Mouse (Mus musculus): ENCODE results near the gene Thoc2. TPM values are rescaled to one million over a fixed set of nuclear protein-coding genes. Genes with fewer than 3 reads are reported as not detected.
"Not testable (repeated sequence)": the region's sequence is repeated elsewhere in the genome, so short reads cannot be mapped to it uniquely, and the experiment has no call there.

Thoc2 gene
- polyA plus RNA-seq (2015; fragmentation: Nextera tagmentation; extraction: Ambion mirVana): 99.1 and 99.4 TPM in 2 replicates

DNA sequence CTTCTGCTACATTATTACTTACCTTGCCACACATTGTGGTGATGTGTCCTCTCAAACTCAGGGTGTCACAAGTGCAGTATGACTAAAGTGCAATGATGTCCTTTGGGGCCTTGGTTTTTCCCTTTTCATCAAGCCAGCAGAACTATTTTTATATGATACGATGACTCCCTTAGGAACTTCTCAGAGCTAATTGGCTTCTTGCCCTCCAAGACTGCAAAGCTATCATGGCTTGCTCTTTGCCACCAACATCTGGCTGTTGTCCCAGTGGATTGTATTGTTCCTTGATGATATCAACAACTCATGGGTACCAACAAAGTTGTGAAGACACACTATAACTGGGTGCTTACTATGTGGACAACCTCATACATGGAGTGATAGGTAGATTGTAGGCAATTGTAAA, at the start of gene Thoc2:
Gene Thoc2 (minus strand): TSS at position 101 of the 400 bp plus-strand sequence.
- no peak within 1 kb of the TSS for H3K4me3 ChIP-seq
- H3K27ac ChIP-seq: no peak within 1 kb of the TSS
- H3K9me3 ChIP-seq (replicated peaks): no peaks in the 10 kb centered on the region
- WGBS: 88% methylated on average over 1 of the region's 1 CpGs
- H3K4me2 ChIP-seq: no peak within 1 kb of the TSS
- no peak within 1 kb of the TSS for H3K9ac ChIP-seq
- ATAC-seq: no peak
- no peaks in the 10 kb centered on the region for H3K36me3 ChIP-seq (ENCODE audit: poor library complexity, severe bottlenecking)
- no peaks in the 10 kb centered on the region for H3K4me1 ChIP-seq
- no peaks in the 10 kb centered on the region for H3K27me3 ChIP-seq

DNA sequence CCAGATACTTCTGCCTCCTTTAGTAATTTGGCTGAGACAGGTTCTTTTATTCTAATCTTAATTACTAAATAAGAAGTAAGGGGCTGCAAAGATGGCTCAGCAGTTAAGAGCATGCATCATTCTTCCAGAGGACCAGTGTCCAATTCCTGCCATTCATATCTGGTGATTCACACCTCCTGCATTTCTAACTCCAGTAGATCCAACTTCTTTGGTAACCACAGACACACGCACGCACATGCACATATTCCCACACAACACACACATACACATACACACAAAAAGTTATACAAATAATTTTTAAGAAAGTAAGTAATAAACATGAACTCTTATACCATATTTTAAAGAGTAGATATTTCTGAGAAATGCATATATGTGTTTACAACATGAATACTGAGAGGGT, 49.6 kb upstream of the Thoc2 start:
- H3K4me3 ChIP-seq: no peak overlapping the region
- H3K36me3 ChIP-seq (ENCODE audit: poor library complexity, severe bottlenecking): no peaks in the 10 kb centered on the region
- no peak overlapping the region for H3K4me2 ChIP-seq
- no peak overlapping the region for H3K9ac ChIP-seq
- no peak for ATAC-seq
- H3K27ac ChIP-seq: no peak overlapping the region
- H3K4me1 ChIP-seq: no peaks in the 10 kb centered on the region
- no peaks in the 10 kb centered on the region for H3K27me3 ChIP-seq
- 92% methylated on average over 2 of the region's 2 CpGs for WGBS
- no peaks in the 10 kb centered on the region for H3K9me3 ChIP-seq (replicated peaks)

DNA sequence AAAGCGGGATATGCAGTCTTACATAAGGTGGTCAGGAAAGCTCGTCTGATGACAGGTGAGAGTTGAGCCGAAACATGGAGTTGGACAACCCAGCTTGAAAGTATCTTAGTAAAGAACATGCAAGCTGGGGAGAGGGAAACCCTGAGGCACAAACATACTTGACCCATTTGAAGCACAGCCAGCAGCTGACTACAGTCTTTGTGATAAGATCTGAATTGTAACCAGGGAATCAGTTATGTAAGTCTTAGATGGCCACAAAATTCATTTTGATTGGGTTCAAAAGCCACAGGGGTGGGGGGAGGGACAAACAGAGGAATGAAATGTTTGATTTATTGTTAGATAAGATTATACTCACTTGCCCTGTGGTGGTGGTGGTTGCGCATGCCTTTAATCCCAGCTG, 48.9 kb upstream of the Thoc2 start:
- Histone ChIP-seq H3K9ac (no peak overlapping the region), H3K27me3 (no peaks in the 10 kb centered on the region), H3K4me3 (no peak overlapping the region), H3K27ac (no peak overlapping the region), H3K4me2 (no peak overlapping the region), H3K36me3 (ENCODE audit: poor library complexity, severe bottlenecking) (no peaks in the 10 kb centered on the region), H3K4me1 (no peaks in the 10 kb centered on the region), H3K9me3 (replicated peaks) (no peaks in the 10 kb centered on the region)
- no peak for ATAC-seq
- 91% methylated on average over 4 of the region's 4 CpGs for WGBS

DNA sequence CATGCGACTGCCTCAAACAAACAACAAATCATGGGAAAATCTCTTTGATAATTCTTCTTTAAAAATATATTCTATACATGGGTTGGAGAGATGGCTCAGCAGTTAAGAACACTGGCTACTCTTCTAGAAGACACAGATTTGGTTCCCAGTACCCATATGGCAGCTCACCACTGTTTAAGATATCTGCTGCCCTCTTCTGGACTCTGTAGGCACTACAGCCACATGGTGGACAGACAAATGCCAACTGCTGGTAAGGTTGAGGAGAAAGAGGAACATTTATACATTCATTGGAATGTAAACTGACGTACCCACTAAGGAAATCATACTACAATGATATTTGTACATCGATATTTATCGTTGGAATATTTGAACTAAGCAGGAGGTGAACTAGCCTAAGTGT, 36.7 kb upstream of the Thoc2 start:
- H3K9me3 ChIP-seq (replicated peaks): no peaks in the 10 kb centered on the region
- WGBS: 65% methylated on average over 4 of the region's 4 CpGs
- no peaks in the 10 kb centered on the region for H3K27me3 ChIP-seq
- no peak overlapping the region for H3K4me2 ChIP-seq
- H3K4me3 ChIP-seq: no peak overlapping the region
- ATAC-seq: no peak
- H3K36me3 ChIP-seq (ENCODE audit: poor library complexity, severe bottlenecking): no peaks in the 10 kb centered on the region
- H3K9ac ChIP-seq: no peak overlapping the region
- no peaks in the 10 kb centered on the region for H3K4me1 ChIP-seq
- H3K27ac ChIP-seq: no peak overlapping the region

DNA sequence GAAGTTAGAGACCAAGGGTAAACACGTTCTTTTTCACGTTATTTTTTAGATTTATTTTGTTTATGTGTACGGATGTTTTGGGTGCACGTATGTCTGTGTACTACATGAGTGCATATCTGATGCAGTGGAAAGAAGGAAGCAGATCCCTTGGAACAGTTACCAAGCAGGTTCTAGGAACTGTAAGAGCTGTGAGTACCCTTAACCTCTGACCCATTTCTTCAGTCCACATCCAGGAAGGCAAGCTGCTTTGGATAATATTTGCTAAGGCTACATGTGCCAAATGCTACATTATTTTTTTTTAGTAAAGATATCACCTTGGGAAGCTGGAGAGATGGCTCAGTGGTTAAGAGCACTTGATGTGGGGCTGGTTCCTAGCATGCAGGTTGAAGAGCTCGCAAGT, 21.4 kb upstream of the Thoc2 start:
- WGBS: 88% methylated on average over 5 of the region's 5 CpGs

DNA sequence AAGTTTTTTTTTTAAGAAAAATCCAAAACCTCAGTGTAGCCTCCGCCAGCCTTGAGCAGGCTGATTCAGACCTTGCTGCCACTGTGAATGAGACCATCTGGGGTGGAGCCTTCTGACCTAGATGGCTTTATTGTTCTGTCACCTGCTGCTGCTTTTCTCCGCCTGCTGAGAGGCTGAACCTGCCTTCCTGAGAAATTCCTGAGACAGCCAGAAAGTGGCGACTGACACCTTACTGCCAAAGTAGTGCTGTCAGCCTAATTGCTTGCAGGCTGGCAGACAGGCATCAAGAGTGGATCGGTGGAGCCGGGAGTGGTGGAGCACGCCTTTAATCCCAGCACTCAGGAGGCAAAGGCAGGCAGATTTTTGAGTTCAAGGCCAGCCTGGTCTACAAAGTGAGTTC, 11.3 kb upstream of the Thoc2 start:
- not testable (repeated sequence) for H3K4me3 ChIP-seq; H3K27ac ChIP-seq; H3K27me3 ChIP-seq; H3K9me3 ChIP-seq (replicated peaks); H3K4me2 ChIP-seq; H3K4me1 ChIP-seq; H3K9ac ChIP-seq; ATAC-seq; H3K36me3 ChIP-seq (ENCODE audit: poor library complexity, severe bottlenecking)
- 59% methylated on average over 6 of the region's 6 CpGs for WGBS

More for the DNA sequence above, 21.4 kb upstream of the Thoc2 start:
- Histone ChIP-seq H3K9me3 (replicated peaks) (no peaks in the 10 kb centered on the region), H3K4me3 (no peak overlapping the region), H3K27me3 (no peaks in the 10 kb centered on the region), H3K4me2 (no peak overlapping the region), H3K9ac (no peak overlapping the region), H3K27ac (no peak overlapping the region), H3K36me3 (ENCODE audit: poor library complexity, severe bottlenecking) (no peaks in the 10 kb centered on the region), H3K4me1 (no peaks in the 10 kb centered on the region)
- ATAC-seq: no peak

DNA sequence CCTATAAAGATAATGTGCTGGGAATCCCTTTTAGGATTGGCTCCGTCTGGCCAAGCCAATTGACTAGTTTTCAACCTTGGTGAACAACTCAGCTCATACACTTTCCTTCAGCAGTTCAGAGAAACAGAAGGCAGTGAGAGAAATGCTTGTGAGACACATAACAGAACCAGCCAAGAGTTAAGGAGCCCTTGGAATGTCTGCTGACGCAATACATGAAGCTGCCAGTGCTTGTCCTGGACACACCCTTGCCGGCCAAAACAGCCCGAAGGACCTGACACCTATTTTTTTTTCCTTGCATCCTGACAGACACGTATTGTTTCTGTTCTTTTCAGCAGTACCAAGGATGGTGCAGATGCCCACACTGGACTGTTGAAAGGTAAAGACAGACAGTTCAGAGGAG, 4.2 kb upstream of the Thoc2 start:
- no peak overlapping the region for H3K27ac ChIP-seq
- no peak overlapping the region for H3K9ac ChIP-seq
- no peaks in the 10 kb centered on the region for H3K9me3 ChIP-seq (replicated peaks)
- no peaks in the 10 kb centered on the region for H3K27me3 ChIP-seq
- no peak for ATAC-seq
- H3K36me3 ChIP-seq (ENCODE audit: poor library complexity, severe bottlenecking): no peaks in the 10 kb centered on the region
- H3K4me1 ChIP-seq: no peaks in the 10 kb centered on the region
- no peak overlapping the region for H3K4me2 ChIP-seq
- H3K4me3 ChIP-seq: no peak overlapping the region
- WGBS: 86% methylated on average over 5 of the region's 5 CpGs

DNA sequence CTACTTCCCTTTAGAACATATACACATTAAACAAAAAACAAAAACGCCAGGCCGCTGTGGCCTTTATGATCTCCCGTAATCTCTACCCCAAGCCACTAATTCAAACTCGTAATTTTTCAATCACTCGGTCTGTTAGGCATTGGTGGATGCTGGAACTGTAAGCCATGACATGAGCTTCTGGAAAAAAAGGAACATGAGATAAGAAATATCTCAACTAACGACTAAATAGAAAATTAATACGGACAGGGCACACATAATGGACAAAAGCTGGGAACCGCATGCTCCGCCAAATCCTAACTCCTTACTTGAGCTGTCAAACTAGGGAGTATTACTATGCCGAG, 8.4 kb downstream of the Thoc2 start:
- Histone ChIP-seq H3K27ac (peak overlapping the region; percentile 80; the same call in 1 of the 2 replicates), H3K27me3 (no peaks in the 10 kb centered on the region), H3K9ac (peak overlapping the region; percentile 77; the same call in 1 of the 2 replicates), H3K36me3 (ENCODE audit: poor library complexity, severe bottlenecking) (no peaks in the 10 kb centered on the region), H3K4me2 (peak overlapping the region; percentile 66), H3K4me1 (peaks cover 10% of the 10 kb centered on the region), H3K9me3 (replicated peaks) (no peaks in the 10 kb centered on the region), H3K4me3 (peak overlapping the region; percentile 61)
- no peak for ATAC-seq
- 46% methylated on average over 10 of the region's 10 CpGs for WGBS

DNA sequence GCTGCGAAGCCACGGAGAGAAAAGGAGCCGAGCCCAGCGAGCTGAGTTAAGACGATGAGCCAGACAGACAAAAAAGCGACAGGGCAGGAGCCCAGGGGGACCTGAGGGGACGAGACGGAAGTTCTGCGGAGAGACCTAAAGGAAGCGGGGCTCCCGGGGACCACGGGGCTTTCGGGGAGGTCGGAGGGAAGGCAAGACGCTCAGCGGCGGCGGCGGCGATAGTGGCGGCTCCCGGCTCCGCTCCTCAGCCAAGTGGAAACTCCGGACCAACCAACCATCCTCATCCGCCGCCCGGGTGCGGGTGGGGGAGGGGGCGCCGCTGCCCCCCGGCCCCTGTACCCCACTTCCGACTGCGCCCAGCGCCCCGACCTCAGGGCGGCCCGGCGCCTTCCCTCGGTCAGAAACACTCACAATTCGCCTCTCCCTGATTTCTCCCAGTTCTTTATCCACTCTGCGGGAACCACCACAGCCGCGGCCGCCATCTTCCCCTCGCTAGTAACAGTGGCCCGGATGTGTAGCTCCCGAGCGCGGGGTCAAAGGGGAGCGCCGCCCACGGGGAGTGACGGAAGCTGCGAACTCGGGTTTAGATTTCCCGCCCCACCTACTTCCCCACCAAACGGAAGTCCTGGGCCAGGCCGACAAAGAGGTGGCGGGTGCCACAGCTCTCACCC, 8.9 kb downstream of the Thoc2 start:
- Histone ChIP-seq H3K9ac (peak overlapping the region; percentile 77), H3K9me3 (replicated peaks) (no peaks in the 10 kb centered on the region), H3K36me3 (ENCODE audit: poor library complexity, severe bottlenecking) (no peaks in the 10 kb centered on the region), H3K27ac (peak overlapping the region; percentile 80), H3K27me3 (no peaks in the 10 kb centered on the region), H3K4me2 (peak overlapping the region; percentile 66), H3K4me3 (peak overlapping the region; percentile 61), H3K4me1 (peaks cover 10% of the 10 kb centered on the region)
- peak; percentile 99 for ATAC-seq
- WGBS: 8% methylated on average over 43 of the region's 59 CpGs

DNA sequence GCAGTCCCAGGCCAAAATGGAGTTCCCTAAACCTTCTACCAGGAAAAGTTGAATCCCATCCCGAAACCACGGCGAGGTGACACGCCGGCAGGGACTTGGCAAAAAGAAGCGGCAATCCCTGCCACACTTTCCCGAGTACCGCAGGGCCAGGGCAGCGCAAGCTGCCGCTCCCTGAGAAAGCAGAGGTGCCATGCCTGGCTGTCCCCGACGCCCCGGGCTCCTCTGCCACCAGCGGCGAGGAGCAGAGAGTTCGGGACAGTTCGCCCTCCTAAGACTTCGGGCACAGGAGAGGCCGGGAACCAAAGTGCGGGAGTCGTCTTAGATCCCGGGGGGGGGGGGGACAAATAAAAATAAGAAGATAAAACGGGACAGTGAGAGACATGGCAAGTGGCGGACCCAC, 9.5 kb downstream of the Thoc2 start:
- peak; percentile 33 for ATAC-seq
- H3K9ac ChIP-seq: peak overlapping the region; percentile 77
- peak overlapping the region; percentile 61 for H3K4me3 ChIP-seq
- H3K36me3 ChIP-seq (ENCODE audit: poor library complexity, severe bottlenecking): no peaks in the 10 kb centered on the region
- peak overlapping the region; percentile 66 for H3K4me2 ChIP-seq
- no peaks in the 10 kb centered on the region for H3K27me3 ChIP-seq
- peak overlapping the region; percentile 80 for H3K27ac ChIP-seq
- WGBS: 26% methylated on average over 21 of the region's 24 CpGs
- H3K9me3 ChIP-seq (replicated peaks): no peaks in the 10 kb centered on the region
- peaks cover 10% of the 10 kb centered on the region for H3K4me1 ChIP-seq

DNA sequence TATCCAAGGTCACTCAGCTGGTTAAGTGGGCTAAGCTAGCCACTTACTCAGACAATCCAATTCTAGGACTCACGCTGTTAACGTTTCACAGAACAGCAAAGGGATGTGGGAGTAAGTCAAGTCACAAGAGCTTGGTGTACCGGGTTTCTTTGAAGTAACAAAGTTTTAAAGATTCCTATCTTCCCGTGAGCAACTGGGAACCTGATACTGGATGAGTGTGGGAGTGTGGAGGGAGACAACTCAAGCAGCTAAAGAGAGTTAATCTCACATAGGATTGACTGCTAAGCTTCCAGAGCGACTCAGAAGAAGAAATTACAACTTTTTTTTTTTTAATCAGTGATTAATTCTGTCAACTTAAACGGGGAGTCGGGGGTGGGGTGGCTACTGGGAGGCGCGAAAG, 10.0 kb downstream of the Thoc2 start:
- H3K27ac ChIP-seq: no peak overlapping the region
- no peak for ATAC-seq
- H3K4me1 ChIP-seq: peaks cover 10% of the 10 kb centered on the region
- peak overlapping the region; percentile 77 for H3K9ac ChIP-seq
- H3K36me3 ChIP-seq (ENCODE audit: poor library complexity, severe bottlenecking): no peaks in the 10 kb centered on the region
- H3K4me2 ChIP-seq: peak overlapping the region; percentile 66
- H3K9me3 ChIP-seq (replicated peaks): no peaks in the 10 kb centered on the region
- H3K27me3 ChIP-seq: no peaks in the 10 kb centered on the region
- H3K4me3 ChIP-seq: peak overlapping the region; percentile 61
- WGBS: 15% methylated on average over 9 of the region's 9 CpGs

DNA sequence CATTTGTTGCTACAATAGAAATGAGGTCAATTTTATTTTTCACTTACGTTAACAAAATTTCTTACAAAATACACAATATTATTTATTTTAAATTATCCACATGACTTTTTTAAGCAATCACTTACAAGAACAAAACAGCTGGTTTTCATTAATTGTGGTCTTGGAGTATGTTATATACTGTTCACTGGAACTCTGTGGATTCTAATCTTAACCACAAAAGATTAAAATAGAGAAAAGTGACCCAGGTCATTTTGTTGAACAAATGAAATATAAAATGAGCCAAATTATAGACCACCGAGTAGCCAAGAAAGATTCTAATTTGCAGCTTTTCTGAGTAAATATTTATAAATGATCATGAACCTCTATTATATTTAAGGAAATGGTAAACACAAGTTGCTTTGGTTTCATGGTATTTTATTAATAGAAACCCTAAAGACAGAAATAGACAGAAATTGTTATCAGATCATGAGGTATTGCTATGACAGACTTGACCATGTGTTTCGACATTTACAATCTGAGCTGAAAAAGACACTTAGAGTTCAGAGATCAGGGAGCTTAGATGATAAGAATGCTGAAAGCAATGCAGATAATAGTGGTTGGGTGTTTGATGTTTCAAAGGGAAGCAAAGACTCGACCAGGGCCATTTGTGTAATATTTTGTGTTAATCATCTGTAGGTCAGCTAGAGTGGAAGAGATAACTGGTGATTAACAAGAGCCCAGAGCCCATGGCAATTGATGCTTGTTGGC, 35.5 kb downstream of the Thoc2 start:
- 64% methylated on average over 4 of the region's 4 CpGs for WGBS
- Histone ChIP-seq H3K4me3 (no peak overlapping the region), H3K27me3 (no peaks in the 10 kb centered on the region), H3K9me3 (replicated peaks) (no peaks in the 10 kb centered on the region), H3K9ac (no peak overlapping the region), H3K4me2 (no peak overlapping the region), H3K36me3 (ENCODE audit: poor library complexity, severe bottlenecking) (no peaks in the 10 kb centered on the region), H3K27ac (no peak overlapping the region), H3K4me1 (no peaks in the 10 kb centered on the region)
- no peak for ATAC-seq

Measured in forebrain, embryonic 13.5 days (tissue).